12 mouse cellular contexts compared by ENCODE assay signal in genomic region chr15:91152592-91152991, GRCm38 (mm10). TPM values are rescaled to one million over a fixed set of nuclear protein-coding genes. Genes with fewer than 3 reads are reported as not detected.
A peak's percentile ranks its signal among the peaks of the same experiment; 100 is the strongest.
DNase-seq lines count a peak whose midpoint lies in the region; ATAC-seq and TF ChIP-seq lines count a peak whose summit lies in the region.
"Had no signal": no experiment of that assay in that cellular context is flagged by ENCODE, and none has a peak within 500 bp of the region (broad histone marks: within the 10 kb centered on the region; RNA-seq: fewer than 3 reads in every experiment).

No protein-coding gene starts in this region.

- no peaks in the 10 kb centered on the region for H3K9me3 ChIP-seq in intestine, embryonic 14.5 days (ENCODE audit: control insufficient read depth, low read length)
- H3K9me3 ChIP-seq in intestine, postnatal 0 days (ENCODE audit: control insufficient read depth): no peaks in the 10 kb centered on the region
- H3K9me3 ChIP-seq in midbrain, embryonic 11.5 days (ENCODE audit: control insufficient read depth, low read length): peaks cover 7% of the 10 kb centered on the region; the same call in 1 of the 2 replicates
- no peaks in the 10 kb centered on the region for H3K9me3 ChIP-seq in midbrain, embryonic 15.5 days
- H3K9me3 ChIP-seq: forebrain, embryonic 15.5 days; liver, embryonic 13.5 days had no signal

- no peaks in the 10 kb centered on the region for H3K4me1 ChIP-seq in intestine, embryonic 14.5 days (replicated peaks; ENCODE audit: control insufficient read depth, insufficient read depth, low read length)
- H3K4me1 ChIP-seq in intestine, postnatal 0 days (replicated peaks; ENCODE audit: control insufficient read depth, insufficient read depth, low read length): no peaks in the 10 kb centered on the region
- no peaks in the 10 kb centered on the region for H3K4me1 ChIP-seq in midbrain, embryonic 11.5 days (ENCODE audit: control insufficient read depth, insufficient read depth, low read length)
- 0 out of 2 replicates have a peak, but pooled peaks cover 4% of the 10 kb centered on the region for H3K4me1 ChIP-seq in midbrain, embryonic 15.5 days
- H3K4me1 ChIP-seq: forebrain, embryonic 15.5 days; liver, embryonic 13.5 days had no signal

- H3K27me3 ChIP-seq in intestine, embryonic 14.5 days (replicated peaks; ENCODE audit: control insufficient read depth, insufficient read depth, low read length): no peaks in the 10 kb centered on the region
- no peaks in the 10 kb centered on the region for H3K27me3 ChIP-seq in intestine, postnatal 0 days (replicated peaks; ENCODE audit: control insufficient read depth, insufficient read depth, low read length)
- no peaks in the 10 kb centered on the region for H3K27me3 ChIP-seq in midbrain, embryonic 11.5 days (ENCODE audit: control insufficient read depth, insufficient read depth, low read length)
- no peaks in the 10 kb centered on the region for H3K27me3 ChIP-seq in midbrain, embryonic 15.5 days (replicated peaks)
- H3K27me3 ChIP-seq: forebrain, embryonic 15.5 days; liver, embryonic 13.5 days had no signal

- TF ChIP-seq CTCF in intestine, postnatal 0 days (IDR thresholded peaks at IDR 0.05; ENCODE audit: low read depth): no peak

- 50% methylated on average over 1 of the region's 1 CpGs for WGBS in intestine, embryonic 14.5 days
- 45% methylated on average over 1 of the region's 1 CpGs for WGBS in intestine, postnatal 0 days
- 81% methylated on average over 1 of the region's 1 CpGs for WGBS in midbrain, embryonic 11.5 days
- WGBS in midbrain, embryonic 15.5 days: 22% methylated on average over 1 of the region's 1 CpGs

- no peak overlapping the region for H3K4me2 ChIP-seq in intestine, embryonic 14.5 days (ENCODE audit: low read length)
- no peak overlapping the region for H3K4me2 ChIP-seq in intestine, postnatal 0 days (replicated peaks; ENCODE audit: low read depth)
- no peak overlapping the region for H3K4me2 ChIP-seq in midbrain, embryonic 11.5 days
- H3K4me2 ChIP-seq in midbrain, embryonic 15.5 days: no peak overlapping the region
- H3K4me2 ChIP-seq: forebrain, embryonic 15.5 days; liver, embryonic 13.5 days had no signal

- H3K36me3 ChIP-seq in intestine, embryonic 14.5 days (ENCODE audit: control insufficient read depth, insufficient read depth, low read length): no peaks in the 10 kb centered on the region
- no peaks in the 10 kb centered on the region for H3K36me3 ChIP-seq in intestine, postnatal 0 days (ENCODE audit: control insufficient read depth, insufficient read depth)
- peaks cover 31% of the 10 kb centered on the region for H3K36me3 ChIP-seq in midbrain, embryonic 11.5 days (ENCODE audit: control insufficient read depth, insufficient read depth, low read length)
- 0 out of 2 replicates have a peak, but pooled peaks cover 9% of the 10 kb centered on the region for H3K36me3 ChIP-seq in midbrain, embryonic 15.5 days (replicated peaks)
- H3K36me3 ChIP-seq: liver, embryonic 13.5 days had no signal

- H3K9ac ChIP-seq in intestine, embryonic 14.5 days (ENCODE audit: low read length): no peak overlapping the region
- no peak overlapping the region for H3K9ac ChIP-seq in intestine, postnatal 0 days (ENCODE audit: low read depth, low read length)
- H3K9ac ChIP-seq in midbrain, embryonic 11.5 days (ENCODE audit: low read length): no peak overlapping the region
- H3K9ac ChIP-seq in midbrain, embryonic 15.5 days: no peak overlapping the region
- H3K9ac ChIP-seq: forebrain, embryonic 15.5 days; liver, embryonic 13.5 days had no signal

- H3K27ac ChIP-seq in intestine, embryonic 14.5 days (ENCODE audit: low read depth): no peak overlapping the region
- H3K27ac ChIP-seq in intestine, postnatal 0 days (ENCODE audit: low read depth, low read length): no peak overlapping the region
- no peak overlapping the region for H3K27ac ChIP-seq in midbrain, embryonic 11.5 days (ENCODE audit: low read depth, low read length)
- no peak overlapping the region for H3K27ac ChIP-seq in midbrain, embryonic 15.5 days
- H3K27ac ChIP-seq: forebrain, embryonic 15.5 days; liver, embryonic 13.5 days had no signal

- ATAC-seq in intestine, embryonic 14.5 days (replicated peaks; ENCODE audit: low FRiP score, low TSS enrichment, low read depth): 0 out of 2 replicates have a peak, but pooled peaks have one; percentile 40
- no peak for ATAC-seq in intestine, postnatal 0 days
- no peak for ATAC-seq in midbrain, embryonic 11.5 days (ENCODE audit: low FRiP score)
- ATAC-seq in midbrain, embryonic 15.5 days (replicated peaks): no peak
- ATAC-seq in inflammation-experienced regulatory T-cells, adult 6 months: no peak
- ATAC-seq: forebrain, embryonic 15.5 days had no signal

- DNase-seq in intestine, embryonic 14.5 days (ENCODE audit: low spot score): no peak
- peak; percentile 81 for DNase-seq in midbrain, embryonic 11.5 days (ENCODE audit: low spot score, missing footprints)
- peak; percentile 46 for DNase-seq in brain, adult 2 months (ENCODE audit: low read depth, low spot score)
- DNase-seq in right cerebral cortex, postnatal 36 days (ENCODE audit: low spot score in 2 of 2): peak; percentile 32 to 57
- DNase-seq: cerebellum, adult 18-20 months; liver, embryonic 13.5 days; thymus, postnatal 25 days had no signal

- H3K4me3 ChIP-seq in intestine, embryonic 14.5 days (ENCODE audit: low read depth, low read length): no peak overlapping the region
- no peak overlapping the region for H3K4me3 ChIP-seq in intestine, postnatal 0 days (ENCODE audit: low read depth, low read length)
- H3K4me3 ChIP-seq in midbrain, embryonic 11.5 days (ENCODE audit: low read depth, low read length): no peak overlapping the region
- H3K4me3 ChIP-seq in midbrain, embryonic 15.5 days: no peak overlapping the region
- H3K4me3 ChIP-seq: forebrain, embryonic 15.5 days; liver, embryonic 13.5 days had no signal

RNA-seq across cellular contexts. Expression of gene Abcd2, which starts 39.0 kb away (rescaled TPM):
- 2.8 and 3.4 TPM in 2 replicates for polyA plus RNA-seq in intestine, embryonic 14.5 days (2014; fragmentation: Nextera tagmentation; extraction: Ambion mirVana)
- polyA plus RNA-seq in intestine, postnatal 0 days (2015; fragmentation: Nextera tagmentation; extraction: Ambion mirVana): 0.53 and 0.58 TPM in 2 replicates
- 32.5 and 36.2 TPM in 2 replicates for polyA plus RNA-seq in midbrain, embryonic 11.5 days (2014; fragmentation: Nextera tagmentation; extraction: Ambion mirVana)
- 8.2 and 9.9 TPM in 2 replicates for polyA plus RNA-seq in midbrain, embryonic 15.5 days (2015; fragmentation: Nextera tagmentation; extraction: Ambion mirVana)
- polyA plus RNA-seq in inflammation-experienced regulatory T-cells, adult 6 months (2017; shearing (Covaris generic)): under 1 TPM in 1 of 3 experiments, not detected in 2; 0.15 TPM

RNA-seq across cellular contexts. Expression of gene CN725425, which starts 46.7 kb away (rescaled TPM):
- 0.12 TPM in 1 of 2 replicates, not detected in the other for polyA plus RNA-seq in intestine, embryonic 14.5 days (2014; fragmentation: Nextera tagmentation; extraction: Ambion mirVana)
- polyA plus RNA-seq in intestine, postnatal 0 days (2015; fragmentation: Nextera tagmentation; extraction: Ambion mirVana): not detected in 2 replicates
- polyA plus RNA-seq in midbrain, embryonic 11.5 days (2014; fragmentation: Nextera tagmentation; extraction: Ambion mirVana): not detected in 2 replicates
- polyA plus RNA-seq in midbrain, embryonic 15.5 days (2015; fragmentation: Nextera tagmentation; extraction: Ambion mirVana): not detected in 2 replicates
- polyA plus RNA-seq in inflammation-experienced regulatory T-cells, adult 6 months (2017; shearing (Covaris generic)): not detected
- polyA plus RNA-seq: forebrain, embryonic 15.5 days; kidney, embryonic 14.5 days; liver, embryonic 13.5 days had no signal
